Mouse (Mus musculus) liver, postnatal 0 days (tissue): Measurements from ENCODE around the gene Tmcc3.

Source experiments
- CTCF ChIP-seq: sonication (generic); IDR thresholded peaks from 2 replicates; pipeline ENCODE4 v1.5.1; 2016; ENCODE audit warnings: antibody characterized with exemption, low read depth
- EP300 ChIP-seq: IDR thresholded peaks from 2 replicates; pipeline ENCODE4 v1.6.1; 2016; ENCODE audit warnings: antibody characterized with exemption, low read depth, mild to moderate bottlenecking

DNA sequence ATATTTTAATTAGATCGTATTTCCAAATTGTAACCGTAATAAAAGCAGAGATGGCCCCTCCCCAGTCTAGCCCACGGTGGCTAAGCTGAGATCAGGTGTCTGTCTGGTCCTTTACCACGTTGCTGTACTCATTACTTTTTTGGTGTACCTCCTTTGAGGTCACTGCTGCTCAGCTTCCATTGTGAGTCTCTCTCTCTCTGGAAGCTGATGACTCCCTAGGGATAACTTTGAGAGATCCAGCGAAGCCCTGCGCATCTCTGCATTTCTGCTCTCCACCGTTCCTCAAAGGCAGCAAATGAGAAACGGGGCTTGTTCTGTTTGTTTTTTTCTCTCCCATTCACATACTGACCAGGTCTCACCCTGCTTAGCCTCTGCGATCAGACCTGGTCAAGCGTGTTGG, 23.3 kb downstream of the Tmcc3 start:
- no peak for TF ChIP-seq CTCF
- TF ChIP-seq EP300 = no peak
